Mouse (Mus musculus) urinary bladder, postnatal 4 days (tissue): ENCODE measurements around the gene Akr1c6.
"Not testable (repeated sequence)": the region's sequence is repeated elsewhere in the genome, so short reads cannot be mapped to it uniquely, and the experiment has no call there.

Experiments used
- DNase-seq, 2 experiments: peaks; one replicate each; pipeline ENCODE4 v3.0.0; 2021 to 2022; ENCODE audit warnings: low spot score in 2 of 2

Akr1c6 gene

GRCm38 (mm10) chr13:4434006-4434405 is at the start of gene Akr1c6:
Gene Akr1c6 (plus strand): TSS chr13:4434306.
- no peak for DNase-seq

- no peak for DNase-seq
Observed at GRCm38 (mm10) chr13:4384918-4385317, 49.2 kb upstream of the Akr1c6 start.

- no peak for DNase-seq
Observed at GRCm38 (mm10) chr13:4385541-4385940, 48.6 kb upstream of the Akr1c6 start.

- no peak for DNase-seq
Observed at GRCm38 (mm10) chr13:4388762-4389446, 45.2 kb upstream of the Akr1c6 start.

- DNase-seq: not testable (repeated sequence)
Observed at GRCm38 (mm10) chr13:4400360-4400759, 33.7 kb upstream of the Akr1c6 start.

GRCm38 (mm10) chr13:4400831-4401230 is 33.3 kb upstream of the Akr1c6 start:
- DNase-seq: no peak

GRCm38 (mm10) chr13:4402221-4402620 is 31.9 kb upstream of the Akr1c6 start:
- DNase-seq: no peak

- DNase-seq: no peak
Observed at GRCm38 (mm10) chr13:4404726-4405125, 29.4 kb upstream of the Akr1c6 start.

- DNase-seq: no peak
Observed at GRCm38 (mm10) chr13:4406771-4407170, 27.3 kb upstream of the Akr1c6 start.

- DNase-seq: no peak
Observed at GRCm38 (mm10) chr13:4428558-4428957, 5.5 kb upstream of the Akr1c6 start.

- no peak for DNase-seq
Observed at GRCm38 (mm10) chr13:4429034-4429433, 5.1 kb upstream of the Akr1c6 start.

- DNase-seq: no peak
Observed at GRCm38 (mm10) chr13:4431129-4431528, 3.0 kb upstream of the Akr1c6 start.

GRCm38 (mm10) chr13:4465641-4466040 is 31.5 kb downstream of the Akr1c6 start:
- no peak for DNase-seq

- no peak for DNase-seq
Observed at GRCm38 (mm10) chr13:4467896-4468295, 33.8 kb downstream of the Akr1c6 start.
